Mouse (Mus musculus): ENCODE measurements around the gene Sept1. TPM values are rescaled to one million over a fixed set of nuclear protein-coding genes. Genes with fewer than 3 reads are reported as not detected.

Gene Sept1
- polyA plus RNA-seq, 1 experiment from 2014 or later = 22.8 TPM

Other genes starting within 250 kb of the Sept1 start
- 14.5 and 18.1 TPM in 2 replicates for gene Mvp, start 218.5 kb downstream of the Sept1 start, polyA plus RNA-seq (2015; fragmentation: Nextera tagmentation; extraction: Ambion mirVana)
- gene Pagr1b, start 216.6 kb downstream of the Sept1 start, polyA plus RNA-seq (2015; fragmentation: Nextera tagmentation; extraction: Ambion mirVana) = 0.74 TPM in 1 of 2 replicates, not detected in the other
- gene Pagr1a, start 215.8 kb downstream of the Sept1 start, polyA plus RNA-seq (2015; fragmentation: Nextera tagmentation; extraction: Ambion mirVana) = 59.7 and 73.1 TPM in 2 replicates
- 15.7 and 16.6 TPM in 2 replicates for gene Gm42742, start 212.0 kb downstream of the Sept1 start, polyA plus RNA-seq (2015; fragmentation: Nextera tagmentation; extraction: Ambion mirVana)
- gene Prrt2, start 211.9 kb downstream of the Sept1 start, polyA plus RNA-seq (2015; fragmentation: Nextera tagmentation; extraction: Ambion mirVana) = 1.9 and 4.1 TPM in 2 replicates
- gene Maz, start 206.1 kb downstream of the Sept1 start, polyA plus RNA-seq (2015; fragmentation: Nextera tagmentation; extraction: Ambion mirVana) = 35.6 and 53.7 TPM in 2 replicates
- 67.5 and 81.9 TPM in 2 replicates for gene Kif22, start 190.7 kb downstream of the Sept1 start, polyA plus RNA-seq (2015; fragmentation: Nextera tagmentation; extraction: Ambion mirVana)
- not detected in 2 replicates for gene Zg16, start 145.8 kb downstream of the Sept1 start, polyA plus RNA-seq (2015; fragmentation: Nextera tagmentation; extraction: Ambion mirVana)
- gene AI467606, start 141.8 kb downstream of the Sept1 start, polyA plus RNA-seq (2015; fragmentation: Nextera tagmentation; extraction: Ambion mirVana) = 1.6 and 6.7 TPM in 2 replicates
- gene Qprt, start 110.9 kb downstream of the Sept1 start, polyA plus RNA-seq (2015; fragmentation: Nextera tagmentation; extraction: Ambion mirVana) = 1.8 and 2.6 TPM in 2 replicates
- gene Spn, start 95.3 kb downstream of the Sept1 start, polyA plus RNA-seq (2015; fragmentation: Nextera tagmentation; extraction: Ambion mirVana) = 0.23 and 1.5 TPM in 2 replicates
- gene Cd2bp2, start 37.1 kb downstream of the Sept1 start, polyA plus RNA-seq (2015; fragmentation: Nextera tagmentation; extraction: Ambion mirVana) = 35.4 and 42.5 TPM in 2 replicates
- 17.0 and 21.3 TPM in 2 replicates for gene Tbc1d10b, start 24.7 kb downstream of the Sept1 start, polyA plus RNA-seq (2015; fragmentation: Nextera tagmentation; extraction: Ambion mirVana)
- gene Mylpf, start 24.2 kb downstream of the Sept1 start, polyA plus RNA-seq (2015; fragmentation: Nextera tagmentation; extraction: Ambion mirVana) = 11.6 and 15.4 TPM in 2 replicates
- 17.8 and 23.7 TPM in 2 replicates for gene Zfp553, start 69 bp downstream of the Sept1 start, polyA plus RNA-seq (2015; fragmentation: Nextera tagmentation; extraction: Ambion mirVana)
- 32.0 and 38.8 TPM in 2 replicates for gene Zfp771, start 11.1 kb upstream of the Sept1 start, polyA plus RNA-seq (2015; fragmentation: Nextera tagmentation; extraction: Ambion mirVana)
- gene Dctpp1, start 27.6 kb upstream of the Sept1 start, polyA plus RNA-seq (2015; fragmentation: Nextera tagmentation; extraction: Ambion mirVana) = 134 and 135 TPM in 2 replicates
- gene Sephs2, start 40.9 kb upstream of the Sept1 start, polyA plus RNA-seq (2015; fragmentation: Nextera tagmentation; extraction: Ambion mirVana) = 51.9 and 54.8 TPM in 2 replicates
- gene Itgal, start 63.1 kb upstream of the Sept1 start, polyA plus RNA-seq (2015; fragmentation: Nextera tagmentation; extraction: Ambion mirVana) = 1.3 and 5.1 TPM in 2 replicates
- 17.1 and 19.6 TPM in 2 replicates for gene Zfp768, start 112.5 kb upstream of the Sept1 start, polyA plus RNA-seq (2015; fragmentation: Nextera tagmentation; extraction: Ambion mirVana)
- 4.6 and 5.6 TPM in 2 replicates for gene Zfp747, start 142.9 kb upstream of the Sept1 start, polyA plus RNA-seq (2015; fragmentation: Nextera tagmentation; extraction: Ambion mirVana)
- 3.0 and 4.4 TPM in 2 replicates for gene 9130019O22Rik, start 154.0 kb upstream of the Sept1 start, polyA plus RNA-seq (2015; fragmentation: Nextera tagmentation; extraction: Ambion mirVana)
- 3.7 and 4.8 TPM in 2 replicates for gene E430018J23Rik, start 160.5 kb upstream of the Sept1 start, polyA plus RNA-seq (2015; fragmentation: Nextera tagmentation; extraction: Ambion mirVana)
- gene Zfp764, start 173.7 kb upstream of the Sept1 start, polyA plus RNA-seq (2015; fragmentation: Nextera tagmentation; extraction: Ambion mirVana) = 4.8 and 6.3 TPM in 2 replicates
- 12.0 and 15.6 TPM in 2 replicates for gene Zfp688, start 188.9 kb upstream of the Sept1 start, polyA plus RNA-seq (2015; fragmentation: Nextera tagmentation; extraction: Ambion mirVana)
- 3.9 and 5.6 TPM in 2 replicates for gene Zfp689, start 216.0 kb upstream of the Sept1 start, polyA plus RNA-seq (2015; fragmentation: Nextera tagmentation; extraction: Ambion mirVana)
- 27.7 and 32.6 TPM in 2 replicates for gene Prr14, start 226.5 kb upstream of the Sept1 start, polyA plus RNA-seq (2015; fragmentation: Nextera tagmentation; extraction: Ambion mirVana)
- gene Fbrs, start 246.1 kb upstream of the Sept1 start, polyA plus RNA-seq (2015; fragmentation: Nextera tagmentation; extraction: Ambion mirVana) = 7.0 and 9.0 TPM in 2 replicates

All from heart, embryonic 15.5 days (tissue).